Mouse (Mus musculus) liver, adult 2 months (tissue): ENCODE measurements at regions not wholly inside any gene's neighbourhood (a gene's known extent, or its start where the extent isn't known, plus 50 kb on each side); places are given as distances from the start of the nearest gene placed in this dataset.

Source experiments
- DNase-seq: peaks from one replicate; pipeline ENCODE4 v3.0.0-alpha.2; 2011; ENCODE audit warnings: low read depth, low spot score; ENCODE audit errors: extremely low read depth
- H3K27ac ChIP-seq: fragments of 200-500 bp; replicated peaks from 2 replicates; pipeline ENCODE4 v1.5.1; 2012; ENCODE audit warnings: low read depth, mild to moderate bottlenecking, control low read depth, inconsistent platforms, low read length; ENCODE audit not compliant: insufficient read depth
- H3K27me3 ChIP-seq: fragments of 200-500 bp; 2 replicates; pipeline ENCODE4 v1.6.1; 2012; ENCODE audit warnings: mild to moderate bottlenecking, moderate library complexity, low read length, inconsistent platforms; ENCODE audit not compliant: control insufficient read depth, insufficient read depth
- H3K36me3 ChIP-seq: fragments of 200-500 bp; 2 replicates; pipeline ENCODE4 v1.6.1; 2012; ENCODE audit warnings: low read length, inconsistent platforms; ENCODE audit not compliant: control insufficient read depth, insufficient read depth
- H3K4me1 ChIP-seq: fragments of 200-500 bp; 2 replicates; pipeline ENCODE4 v1.6.1; 2011; ENCODE audit warnings: low read length; ENCODE audit not compliant: control insufficient read depth, insufficient read depth
- H3K4me3 ChIP-seq: fragments of 200-500 bp; 2 replicates; pipeline ENCODE4 v1.5.1; 2011; ENCODE audit warnings: low read depth, mild to moderate bottlenecking, control low read depth, low read length, moderate library complexity; ENCODE audit not compliant: insufficient read depth
- H3K79me2 ChIP-seq: fragments of 200-500 bp; 2 replicates; pipeline ENCODE4 v1.6.1; 2012; ENCODE audit warnings: inconsistent platforms, mild to moderate bottlenecking, low read length, moderate library complexity; ENCODE audit not compliant: control insufficient read depth, insufficient read depth
- H3K9ac ChIP-seq: fragments of 200-500 bp; 2 replicates; pipeline ENCODE4 v1.6.1; 2012; ENCODE audit warnings: low read depth, mild to moderate bottlenecking, control low read depth, inconsistent platforms, low read length
- CTCF ChIP-seq: fragments of 200-500 bp; IDR thresholded peaks from 2 replicates; pipeline ENCODE4 v1.5.1; 2011; ENCODE audit warnings: low read depth, low read length, control low read depth
- POLR2A ChIP-seq: fragments of 200-500 bp; IDR thresholded peaks from 2 replicates; pipeline ENCODE4 v1.6.1; 2011; ENCODE audit warnings: low read length, control low read depth; ENCODE audit not compliant: insufficient read depth; ENCODE audit errors: extremely low read depth
- WGBS: fragments of 180-500 bp; shearing (Covaris S2); methylation state at CpG from one replicate; pipeline ENCODE4 v1.1.7; 2018; 5-methylcytosine and 5-hydroxymethylcytosine counted together

DNA sequence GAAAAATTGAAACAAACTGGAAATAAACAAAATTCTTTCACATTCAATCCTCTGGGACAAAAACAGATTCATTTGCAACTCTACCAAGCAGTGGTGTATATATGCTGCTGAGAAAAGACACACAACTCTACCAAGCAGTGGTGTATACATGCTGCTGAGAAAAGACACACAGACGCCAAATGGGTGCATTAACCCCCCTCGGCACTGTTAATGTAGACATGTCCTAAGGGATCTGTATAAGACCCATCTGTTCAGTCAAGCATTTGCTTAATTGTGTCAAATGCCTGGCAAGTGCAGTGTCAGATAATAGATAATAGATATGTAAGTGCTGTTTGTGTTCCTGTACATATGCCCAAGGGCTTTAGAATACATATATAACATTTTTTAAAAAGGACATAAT is 1035.2 kb upstream of the B3galt2 start:
- Histone ChIP-seq H3K9ac (no peak overlapping the region), H3K27ac (no peak overlapping the region), H3K27me3 (no peaks in the 10 kb centered on the region), H3K36me3 (no peaks in the 10 kb centered on the region), H3K4me1 (no peaks in the 10 kb centered on the region), H3K79me2 (no peaks in the 10 kb centered on the region), H3K4me3 (no peak overlapping the region)
- no peak for TF ChIP-seq POLR2A
- TF ChIP-seq CTCF = no peak
- 69% methylated on average over 2 of the region's 2 CpGs for WGBS
- DNase-seq = no peak

GRCm38 (mm10) chr1:142606082-142606481 is 1034.4 kb upstream of the B3galt2 start:
- Histone ChIP-seq H3K79me2 (no peaks in the 10 kb centered on the region), H3K27me3 (no peaks in the 10 kb centered on the region), H3K9ac (no peak overlapping the region), H3K36me3 (no peaks in the 10 kb centered on the region), H3K4me3 (no peak overlapping the region), H3K27ac (no peak overlapping the region), H3K4me1 (no peaks in the 10 kb centered on the region)
- WGBS = 79% methylated on average over 1 of the region's 1 CpGs
- no peak for DNase-seq
- TF ChIP-seq POLR2A (no peak), CTCF (no peak)

DNA sequence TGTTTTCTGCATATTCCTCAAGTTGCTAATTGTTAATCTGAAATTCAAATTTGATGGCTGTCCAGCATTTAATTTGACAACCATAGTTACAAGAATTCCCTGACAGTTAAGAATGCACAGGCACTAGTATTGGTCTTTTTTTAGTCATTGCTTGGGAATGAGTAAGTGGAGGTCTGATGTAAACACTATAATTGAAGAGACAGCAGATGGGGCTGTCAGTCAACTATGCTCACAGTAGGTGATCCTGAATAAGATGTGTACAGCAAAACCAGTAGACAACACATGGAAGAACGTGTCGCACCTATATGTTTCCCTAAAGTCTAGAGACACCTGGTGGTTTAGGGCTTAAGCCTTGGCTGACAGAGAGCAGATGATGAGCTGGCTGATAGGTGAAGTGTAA is 1019.0 kb upstream of the B3galt2 start:
- no peak for DNase-seq
- Histone ChIP-seq H3K4me3 (no peak overlapping the region), H3K27ac (no peak overlapping the region), H3K27me3 (no peaks in the 10 kb centered on the region), H3K79me2 (no peaks in the 10 kb centered on the region), H3K4me1 (no peaks in the 10 kb centered on the region), H3K36me3 (no peaks in the 10 kb centered on the region), H3K9ac (no peak overlapping the region)
- WGBS = 73% methylated on average over 2 of the region's 2 CpGs
- TF ChIP-seq POLR2A (no peak), CTCF (no peak)

- H3K27ac ChIP-seq = no peak overlapping the region
- no peak for DNase-seq
- H3K36me3 ChIP-seq = no peaks in the 10 kb centered on the region
- no peaks in the 10 kb centered on the region for H3K27me3 ChIP-seq
- TF ChIP-seq POLR2A = no peak
- TF ChIP-seq CTCF = no peak
- no peak overlapping the region for H3K9ac ChIP-seq
- no peaks in the 10 kb centered on the region for H3K79me2 ChIP-seq
- H3K4me3 ChIP-seq = no peak overlapping the region
- 48% methylated on average over 4 of the region's 4 CpGs for WGBS
- no peaks in the 10 kb centered on the region for H3K4me1 ChIP-seq
Measured at GRCm38 (mm10) chr1:142624303-142624702, 1016.2 kb upstream of the B3galt2 start.

- no peaks in the 10 kb centered on the region for H3K79me2 ChIP-seq
- H3K4me3 ChIP-seq = no peak overlapping the region
- no peak overlapping the region for H3K27ac ChIP-seq
- H3K27me3 ChIP-seq = no peaks in the 10 kb centered on the region
- no peak overlapping the region for H3K9ac ChIP-seq
- 77% methylated on average over 2 of the region's 2 CpGs for WGBS
- no peak for TF ChIP-seq POLR2A
- TF ChIP-seq CTCF = no peak
- DNase-seq = no peak
- no peaks in the 10 kb centered on the region for H3K4me1 ChIP-seq
- H3K36me3 ChIP-seq = no peaks in the 10 kb centered on the region
Measured at GRCm38 (mm10) chr1:142655289-142655688, 985.2 kb upstream of the B3galt2 start.

DNA sequence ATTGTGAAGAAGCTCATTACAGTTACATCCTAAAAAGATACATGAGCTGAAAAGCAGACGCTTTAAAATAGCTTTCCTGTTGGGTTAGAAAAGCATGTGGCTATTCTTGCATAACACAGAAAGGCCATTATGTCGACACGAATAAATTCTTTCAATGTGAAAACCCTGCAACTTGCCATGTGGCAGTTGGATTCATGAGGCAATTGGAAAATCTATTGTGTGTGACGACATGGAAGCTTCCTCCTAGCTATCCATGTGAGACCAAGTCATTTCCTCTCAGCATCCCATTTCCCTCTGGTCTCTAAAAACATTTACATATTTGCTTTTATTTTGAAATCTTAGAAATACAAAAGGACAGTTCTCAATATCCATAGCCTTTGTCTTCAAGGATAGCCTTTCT is 975.2 kb upstream of the B3galt2 start:
- DNase-seq = no peak
- H3K79me2 ChIP-seq = no peaks in the 10 kb centered on the region
- TF ChIP-seq POLR2A (no peak), CTCF (no peak)
- no peak overlapping the region for H3K27ac ChIP-seq
- no peaks in the 10 kb centered on the region for H3K36me3 ChIP-seq
- H3K4me1 ChIP-seq = no peaks in the 10 kb centered on the region
- H3K4me3 ChIP-seq = no peak overlapping the region
- no peak overlapping the region for H3K9ac ChIP-seq
- 76% methylated on average over 4 of the region's 4 CpGs for WGBS
- no peaks in the 10 kb centered on the region for H3K27me3 ChIP-seq
